Mouse (Mus musculus) heart, adult 2 months (tissue): ENCODE measurements around the gene Gabpb1.

Experiments
- CTCF ChIP-seq: fragments of 200-600 bp; IDR thresholded peaks from 2 replicates; pipeline ENCODE4 v1.8.1; 2022; ENCODE audit warnings: antibody characterized with exemption, mild to moderate bottlenecking, moderate library complexity
- EP300 ChIP-seq: fragments of 200-500 bp; IDR thresholded peaks from 2 replicates; pipeline ENCODE4 v1.6.1; 2011; ENCODE audit warnings: low read depth, low read length, control low read depth; ENCODE audit not compliant: insufficient read depth
- POLR2A ChIP-seq: fragments of 200-500 bp; IDR thresholded peaks from 2 replicates; pipeline ENCODE4 v1.6.1; 2011; ENCODE audit warnings: mild to moderate bottlenecking, low read depth, low read length, control low read depth; ENCODE audit not compliant: insufficient read depth

GRCm38 (mm10) chr2:126583960-126584359 lies 92.2 kb downstream of the Gabpb1 start:
- no peak for TF ChIP-seq POLR2A
- TF ChIP-seq CTCF, result no peak
- no peak for TF ChIP-seq EP300
